Mouse (Mus musculus): ENCODE measurements around the gene Galnt9.

DNA sequence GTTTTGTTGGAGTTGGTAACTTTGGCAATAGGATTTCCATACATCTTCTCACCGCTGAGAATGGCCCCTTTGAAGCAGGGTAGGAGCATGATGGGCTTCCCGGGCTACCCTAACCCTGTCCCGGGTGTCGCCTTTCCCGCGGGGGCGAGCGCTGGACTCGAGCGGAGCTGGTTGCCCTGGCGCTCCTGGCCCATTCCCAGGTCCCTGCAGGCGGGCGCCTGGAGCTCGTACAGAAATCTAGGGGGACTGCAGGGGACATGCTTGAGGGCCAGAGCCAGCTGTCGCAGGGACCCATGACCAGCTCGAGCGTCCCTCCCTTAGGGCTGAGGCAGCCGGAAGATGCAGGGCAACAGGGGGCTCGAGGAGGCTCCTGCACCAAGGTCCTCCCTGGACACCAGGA lies 84.0 kb downstream of the Galnt9 start:
- TF ChIP-seq POLR2A (IDR thresholded peaks at IDR 0.05; ENCODE audit: borderline replicate concordance, control insufficient read depth, low read depth, low read length): no peak
- no peak for TF ChIP-seq CTCF (IDR thresholded peaks at IDR 0.05; ENCODE audit: control insufficient read depth, insufficient read depth, low read length)

All from bone marrow, adult 2 months (tissue).